ENCODE assay signal across 12 mouse cellular contexts in the genomic region with DNA sequence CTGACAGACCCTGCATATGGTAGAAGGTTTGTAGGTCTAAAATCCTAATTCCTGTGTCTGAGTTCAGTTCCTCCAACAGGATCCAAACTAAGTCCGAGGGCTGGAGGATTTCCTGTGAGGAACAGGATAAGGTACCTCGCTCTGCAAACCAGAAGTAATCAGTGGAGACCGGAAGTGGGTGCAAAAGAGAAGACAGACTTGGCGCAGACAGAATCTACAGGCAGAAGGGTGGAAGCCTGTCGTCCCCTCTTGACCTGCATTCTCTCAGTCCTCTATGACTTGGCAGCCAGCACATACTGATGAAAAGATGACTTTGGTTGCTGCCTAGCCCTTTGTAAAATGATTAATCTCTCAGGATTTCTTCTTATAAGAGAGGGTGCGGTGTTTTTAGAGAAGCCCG.
A peak's percentile ranks its signal among the peaks of the same experiment; 100 is the strongest.
DNase-seq lines count a peak whose midpoint lies in the region; ATAC-seq and TF ChIP-seq lines count a peak whose summit lies in the region.
"Had no signal": no experiment of that assay in that cellular context is flagged by ENCODE, and none has a peak within 500 bp of the region (broad histone marks: within the 10 kb centered on the region; RNA-seq: fewer than 3 reads in every experiment).

No protein-coding gene starts in this region.

- H3K27ac ChIP-seq in forebrain, embryonic 13.5 days: 0 out of 2 replicates have a peak overlapping the region, but pooled peaks have one; percentile 7
- no peak overlapping the region for H3K27ac ChIP-seq in forebrain, embryonic 16.5 days (ENCODE audit: low read length)
- H3K27ac ChIP-seq in liver, adult 2 months (replicated peaks; ENCODE audit: insufficient read depth, low read depth, low read length): 0 out of 2 replicates have a peak overlapping the region, but pooled peaks have one; percentile 13
- H3K27ac ChIP-seq in liver, embryonic 12.5 days: no peak overlapping the region
- peak overlapping the region; percentile 27; the same call in 1 of the 2 replicates for H3K27ac ChIP-seq in midbrain, postnatal 0 days (ENCODE audit: low read depth, low read length)
- H3K27ac ChIP-seq: left cerebral cortex, adult 2 months; liver, embryonic 13.5 days had no signal

- H3K4me2 ChIP-seq in forebrain, embryonic 13.5 days: no peak overlapping the region
- H3K4me2 ChIP-seq in forebrain, embryonic 16.5 days (ENCODE audit: low read length): no peak overlapping the region
- no peak overlapping the region for H3K4me2 ChIP-seq in liver, embryonic 12.5 days
- H3K4me2 ChIP-seq in midbrain, postnatal 0 days (ENCODE audit: low read depth, low read length, poor library complexity, severe bottlenecking): no peak overlapping the region
- H3K4me2 ChIP-seq: liver, embryonic 13.5 days had no signal

- H3K4me1 ChIP-seq in forebrain, embryonic 13.5 days: peaks cover 33% of the 10 kb centered on the region
- H3K4me1 ChIP-seq in forebrain, embryonic 16.5 days (replicated peaks; ENCODE audit: control insufficient read depth, insufficient read depth, low read length): peaks cover 22% of the 10 kb centered on the region
- no peaks in the 10 kb centered on the region for H3K4me1 ChIP-seq in liver, adult 2 months (ENCODE audit: control insufficient read depth, insufficient read depth, low read length)
- H3K4me1 ChIP-seq in liver, embryonic 12.5 days: 0 out of 2 replicates have a peak, but pooled peaks cover 3% of the 10 kb centered on the region
- 0 out of 2 replicates have a peak, but pooled peaks cover 2% of the 10 kb centered on the region for H3K4me1 ChIP-seq in midbrain, postnatal 0 days (ENCODE audit: insufficient read depth, low read length)

- WGBS in forebrain, embryonic 13.5 days: 88% methylated on average over 7 of the region's 7 CpGs
- WGBS in forebrain, embryonic 16.5 days: 86% methylated on average over 7 of the region's 7 CpGs
- 73% methylated on average over 7 of the region's 7 CpGs for WGBS in liver, adult 2 months
- WGBS in liver, embryonic 12.5 days (ENCODE audit: insufficient replicate concordance): 26% methylated on average over 7 of the region's 7 CpGs
- 70% methylated on average over 7 of the region's 7 CpGs for WGBS in midbrain, postnatal 0 days

- DNase-seq in liver, adult 2 months (ENCODE audit: extremely low read depth, low read depth, low spot score): no peak
- DNase-seq in kidney, postnatal 14 days: peak; percentile 53
- no peak for DNase-seq in midbrain, postnatal 0 days (ENCODE audit: low spot score)
- DNase-seq in cerebellum, adult 11 months: no peak
- DNase-seq in natural killer cell, adult 2 months (ENCODE audit: low spot score in 2 of 2): no peak
- DNase-seq: cerebellum, postnatal 25 days; liver, embryonic 13.5 days had no signal

- H3K27me3 ChIP-seq in forebrain, embryonic 13.5 days: no peaks in the 10 kb centered on the region
- no peaks in the 10 kb centered on the region for H3K27me3 ChIP-seq in forebrain, embryonic 16.5 days (replicated peaks; ENCODE audit: control insufficient read depth, insufficient read depth, low read length)
- no peaks in the 10 kb centered on the region for H3K27me3 ChIP-seq in liver, adult 2 months (ENCODE audit: control insufficient read depth, insufficient read depth, low read length)
- no peaks in the 10 kb centered on the region for H3K27me3 ChIP-seq in liver, embryonic 12.5 days (replicated peaks)
- no peaks in the 10 kb centered on the region for H3K27me3 ChIP-seq in midbrain, postnatal 0 days (ENCODE audit: insufficient read depth, low read length)
- H3K27me3 ChIP-seq: liver, embryonic 13.5 days had no signal

- TF ChIP-seq CTCF in liver, adult 2 months (IDR thresholded peaks at IDR 0.05; ENCODE audit: low read depth, low read length): no peak
- no peak for TF ChIP-seq CTCF in midbrain, postnatal 0 days (IDR thresholded peaks at IDR 0.05)

- H3K36me3 ChIP-seq in forebrain, embryonic 13.5 days (ENCODE audit: poor library complexity, severe bottlenecking): no peaks in the 10 kb centered on the region
- no peaks in the 10 kb centered on the region for H3K36me3 ChIP-seq in forebrain, embryonic 16.5 days (ENCODE audit: control insufficient read depth, insufficient read depth)
- no peaks in the 10 kb centered on the region for H3K36me3 ChIP-seq in liver, adult 2 months (ENCODE audit: control insufficient read depth, insufficient read depth, low read length)
- H3K36me3 ChIP-seq in liver, embryonic 12.5 days: no peaks in the 10 kb centered on the region
- H3K36me3 ChIP-seq in midbrain, postnatal 0 days (ENCODE audit: insufficient read depth, low read length): no peaks in the 10 kb centered on the region
- H3K36me3 ChIP-seq: liver, embryonic 13.5 days had no signal

- H3K9me3 ChIP-seq in forebrain, embryonic 13.5 days (replicated peaks): no peaks in the 10 kb centered on the region
- no peaks in the 10 kb centered on the region for H3K9me3 ChIP-seq in forebrain, embryonic 16.5 days (ENCODE audit: control insufficient read depth, low read length)
- no peaks in the 10 kb centered on the region for H3K9me3 ChIP-seq in liver, embryonic 12.5 days (replicated peaks)
- H3K9me3 ChIP-seq in midbrain, postnatal 0 days (ENCODE audit: low read length): no peaks in the 10 kb centered on the region
- H3K9me3 ChIP-seq: liver, embryonic 13.5 days had no signal

- no peak overlapping the region for H3K9ac ChIP-seq in forebrain, embryonic 13.5 days
- no peak overlapping the region for H3K9ac ChIP-seq in forebrain, embryonic 16.5 days (replicated peaks; ENCODE audit: low read depth, low read length)
- H3K9ac ChIP-seq in liver, adult 2 months (ENCODE audit: low read depth, low read length): no peak overlapping the region
- no peak overlapping the region for H3K9ac ChIP-seq in liver, embryonic 12.5 days
- no peak overlapping the region for H3K9ac ChIP-seq in midbrain, postnatal 0 days (replicated peaks; ENCODE audit: low read length, poor library complexity, severe bottlenecking)
- H3K9ac ChIP-seq: liver, embryonic 13.5 days had no signal

- no peak overlapping the region for H3K4me3 ChIP-seq in forebrain, embryonic 13.5 days
- no peak overlapping the region for H3K4me3 ChIP-seq in forebrain, embryonic 16.5 days (replicated peaks; ENCODE audit: low read length)
- no peak overlapping the region for H3K4me3 ChIP-seq in liver, adult 2 months (ENCODE audit: insufficient read depth, low read depth, low read length)
- H3K4me3 ChIP-seq in liver, embryonic 12.5 days: no peak overlapping the region
- H3K4me3 ChIP-seq in midbrain, postnatal 0 days (ENCODE audit: low read depth, low read length): no peak overlapping the region
- H3K4me3 ChIP-seq: left cerebral cortex, adult 2 months; liver, embryonic 13.5 days had no signal

- TF ChIP-seq POLR2A in liver, adult 2 months (IDR thresholded peaks at IDR 0.05; ENCODE audit: extremely low read depth, insufficient read depth, low read length): no peak

- no peaks in the 10 kb centered on the region for H3K79me2 ChIP-seq in liver, adult 2 months (ENCODE audit: control insufficient read depth, insufficient read depth, low read length)

- no peak for ATAC-seq in forebrain, embryonic 13.5 days
- no peak for ATAC-seq in forebrain, embryonic 16.5 days
- ATAC-seq in liver, embryonic 12.5 days: no peak
- ATAC-seq in midbrain, postnatal 0 days (ENCODE audit: low FRiP score): no peak
- ATAC-seq: inflammation-experienced regulatory T-cells, adult 6 months had no signal

Comparison
In these comparisons a context has a peak if more than half of its experiments do, and no peak if none do; other contexts are left out.
1. H3K27ac ChIP-seq: peak in forebrain, embryonic 13.5 days (single experiment), liver, adult 2 months (single experiment) and midbrain, postnatal 0 days (single experiment); none in forebrain, embryonic 16.5 days (single experiment) and liver, embryonic 12.5 days (single experiment).